Mouse (Mus musculus): ENCODE data around the gene Zfp617. TPM values are rescaled to one million over a fixed set of nuclear protein-coding genes. Genes with fewer than 3 reads are reported as not detected.

The Zfp617 gene
- polyA plus RNA-seq, 1 experiment from 2014 or later, result 31.7 TPM

GRCm38 (mm10) chr8:71960483-71960882 lies 52.0 kb downstream of the Zfp617 start:
- no peak for ATAC-seq (replicated peaks)
- H3K4me1 ChIP-seq, result no peaks in the 10 kb centered on the region

GRCm38 (mm10) chr8:71961796-71962195 lies 53.4 kb downstream of the Zfp617 start:
- no peak overlapping the region for H3K4me3 ChIP-seq
- H3K27me3 ChIP-seq, result no peaks in the 10 kb centered on the region
- no peak overlapping the region for H3K4me2 ChIP-seq (replicated peaks)
- H3K9ac ChIP-seq (replicated peaks), result no peak overlapping the region
- H3K36me3 ChIP-seq, result peaks cover 23% of the 10 kb centered on the region
- no peaks in the 10 kb centered on the region for H3K9me3 ChIP-seq
- ATAC-seq (replicated peaks), result no peak
- no peaks in the 10 kb centered on the region for H3K4me1 ChIP-seq
- H3K27ac ChIP-seq (replicated peaks), result no peak overlapping the region
- WGBS, result 97% methylated on average over 5 of the region's 5 CpGs

More at GRCm38 (mm10) chr8:71960483-71960882, 52.0 kb downstream of the Zfp617 start:
- Histone ChIP-seq H3K4me2 (replicated peaks) (no peak overlapping the region), H3K9me3 (peaks cover 3% of the 10 kb centered on the region), H3K9ac (replicated peaks) (no peak overlapping the region), H3K27ac (replicated peaks) (no peak overlapping the region), H3K27me3 (no peaks in the 10 kb centered on the region), H3K36me3 (peaks cover 10% of the 10 kb centered on the region), H3K4me3 (no peak overlapping the region)

- H3K9ac ChIP-seq (replicated peaks), result no peak overlapping the region
- H3K4me1 ChIP-seq, result no peaks in the 10 kb centered on the region
- WGBS, result 90% methylated on average over 3 of the region's 3 CpGs
- no peak overlapping the region for H3K4me2 ChIP-seq (replicated peaks)
- ATAC-seq (replicated peaks), result no peak
- H3K27me3 ChIP-seq, result no peaks in the 10 kb centered on the region
- no peak overlapping the region for H3K27ac ChIP-seq (replicated peaks)
- no peak overlapping the region for H3K4me3 ChIP-seq
- H3K9me3 ChIP-seq, result no peaks in the 10 kb centered on the region
- H3K36me3 ChIP-seq, result peaks cover 46% of the 10 kb centered on the region
These were observed 55.6 kb downstream of the Zfp617 start for GRCm38 (mm10) chr8:71964051-71964450.

- ATAC-seq (replicated peaks), result no peak
- WGBS, result 94% methylated on average over 2 of the region's 2 CpGs
- no peaks in the 10 kb centered on the region for H3K27me3 ChIP-seq
These were observed 56.7 kb downstream of the Zfp617 start for GRCm38 (mm10) chr8:71965166-71965565.

GRCm38 (mm10) chr8:71966411-71966810 lies 58.0 kb downstream of the Zfp617 start:
- H3K4me3 ChIP-seq, result no peak overlapping the region
- H3K9ac ChIP-seq (replicated peaks), result no peak overlapping the region
- no peak overlapping the region for H3K27ac ChIP-seq (replicated peaks)
- no peaks in the 10 kb centered on the region for H3K4me1 ChIP-seq
- no peak overlapping the region for H3K4me2 ChIP-seq (replicated peaks)
- H3K27me3 ChIP-seq, result no peaks in the 10 kb centered on the region
- ATAC-seq (replicated peaks), result no peak
- peaks cover 49% of the 10 kb centered on the region for H3K36me3 ChIP-seq
- H3K9me3 ChIP-seq, result no peaks in the 10 kb centered on the region

More at GRCm38 (mm10) chr8:71965166-71965565, 56.7 kb downstream of the Zfp617 start:
- Histone ChIP-seq H3K4me2 (replicated peaks) (no peak overlapping the region), H3K4me3 (no peak overlapping the region), H3K27ac (replicated peaks) (no peak overlapping the region), H3K36me3 (peaks cover 49% of the 10 kb centered on the region), H3K4me1 (no peaks in the 10 kb centered on the region), H3K9ac (replicated peaks) (no peak overlapping the region), H3K9me3 (no peaks in the 10 kb centered on the region)

GRCm38 (mm10) chr8:71967261-71967660 lies 58.8 kb downstream of the Zfp617 start:
- no peak overlapping the region for H3K9ac ChIP-seq (replicated peaks)
- no peaks in the 10 kb centered on the region for H3K9me3 ChIP-seq
- ATAC-seq (replicated peaks), result no peak
- H3K27me3 ChIP-seq, result no peaks in the 10 kb centered on the region
- no peak overlapping the region for H3K4me3 ChIP-seq
- H3K36me3 ChIP-seq, result peaks cover 49% of the 10 kb centered on the region
- no peak overlapping the region for H3K27ac ChIP-seq (replicated peaks)
- 98% methylated on average over 5 of the region's 5 CpGs for whole genome bisulfite sequencing
- H3K4me1 ChIP-seq, result no peaks in the 10 kb centered on the region
- no peak overlapping the region for H3K4me2 ChIP-seq (replicated peaks)

- no peak overlapping the region for H3K4me2 ChIP-seq (replicated peaks)
- H3K4me1 ChIP-seq, result no peaks in the 10 kb centered on the region
- no peaks in the 10 kb centered on the region for H3K27me3 ChIP-seq
- H3K9me3 ChIP-seq, result no peaks in the 10 kb centered on the region
- no peak overlapping the region for H3K9ac ChIP-seq (replicated peaks)
- H3K36me3 ChIP-seq, result peaks cover 49% of the 10 kb centered on the region
- 76% methylated on average over 6 of the region's 6 CpGs for WGBS
- no peak overlapping the region for H3K27ac ChIP-seq (replicated peaks)
- no peak for ATAC-seq (replicated peaks)
- H3K4me3 ChIP-seq, result no peak overlapping the region
These were observed 59.7 kb downstream of the Zfp617 start for GRCm38 (mm10) chr8:71968100-71968499.

GRCm38 (mm10) chr8:71968636-71969035 lies 60.2 kb downstream of the Zfp617 start:
- H3K4me2 ChIP-seq (replicated peaks), result no peak overlapping the region
- H3K27ac ChIP-seq (replicated peaks), result no peak overlapping the region
- H3K9ac ChIP-seq (replicated peaks), result no peak overlapping the region
- H3K4me1 ChIP-seq, result no peaks in the 10 kb centered on the region
- ATAC-seq (replicated peaks), result no peak
- no peaks in the 10 kb centered on the region for H3K9me3 ChIP-seq
- WGBS, result 77% methylated on average over 6 of the region's 6 CpGs
- H3K27me3 ChIP-seq, result no peaks in the 10 kb centered on the region
- H3K36me3 ChIP-seq, result peaks cover 49% of the 10 kb centered on the region
- no peak overlapping the region for H3K4me3 ChIP-seq

- no peak overlapping the region for H3K4me3 ChIP-seq
- 76% methylated on average over 1 of the region's 1 CpGs for WGBS
- H3K27ac ChIP-seq (replicated peaks), result no peak overlapping the region
- ATAC-seq (replicated peaks), result no peak
- H3K4me2 ChIP-seq (replicated peaks), result no peak overlapping the region
- H3K9me3 ChIP-seq, result no peaks in the 10 kb centered on the region
- peaks cover 25% of the 10 kb centered on the region for H3K36me3 ChIP-seq
- H3K9ac ChIP-seq (replicated peaks), result no peak overlapping the region
- H3K27me3 ChIP-seq, result no peaks in the 10 kb centered on the region
- no peaks in the 10 kb centered on the region for H3K4me1 ChIP-seq
These were observed 63.5 kb downstream of the Zfp617 start for GRCm38 (mm10) chr8:71971945-71972344.

- Histone ChIP-seq H3K27ac (replicated peaks) (no peak overlapping the region), H3K4me3 (no peak overlapping the region), H3K4me2 (replicated peaks) (no peak overlapping the region), H3K4me1 (no peaks in the 10 kb centered on the region), H3K27me3 (no peaks in the 10 kb centered on the region), H3K36me3 (peaks cover 2% of the 10 kb centered on the region), H3K9ac (replicated peaks) (no peak overlapping the region), H3K9me3 (no peaks in the 10 kb centered on the region)
- ATAC-seq (replicated peaks), result no peak
- 76% methylated on average over 3 of the region's 3 CpGs for WGBS
These were observed 65.8 kb downstream of the Zfp617 start for GRCm38 (mm10) chr8:71974211-71974610.

GRCm38 (mm10) chr8:71981032-71981431 lies 72.6 kb downstream of the Zfp617 start:
- Histone ChIP-seq H3K36me3 (no peaks in the 10 kb centered on the region), H3K27ac (replicated peaks) (no peak overlapping the region), H3K4me3 (no peak overlapping the region), H3K9ac (replicated peaks) (no peak overlapping the region), H3K27me3 (no peaks in the 10 kb centered on the region), H3K4me1 (no peaks in the 10 kb centered on the region), H3K9me3 (no peaks in the 10 kb centered on the region), H3K4me2 (replicated peaks) (no peak overlapping the region)
- WGBS, result 81% methylated on average over 2 of the region's 2 CpGs
- no peak for ATAC-seq (replicated peaks)

GRCm38 (mm10) chr8:71981456-71981855 lies 73.0 kb downstream of the Zfp617 start:
- Histone ChIP-seq H3K27me3 (no peaks in the 10 kb centered on the region), H3K36me3 (no peaks in the 10 kb centered on the region), H3K27ac (replicated peaks) (no peak overlapping the region), H3K4me1 (no peaks in the 10 kb centered on the region), H3K4me2 (replicated peaks) (no peak overlapping the region), H3K4me3 (no peak overlapping the region), H3K9me3 (no peaks in the 10 kb centered on the region), H3K9ac (replicated peaks) (no peak overlapping the region)
- no peak for ATAC-seq (replicated peaks)
- WGBS, result 81% methylated on average over 4 of the region's 4 CpGs

All from forebrain, embryonic 15.5 days (tissue).